Mouse (Mus musculus): ENCODE measurements around the gene Prss30.

The Prss30 gene

GRCm38 (mm10) chr17:23980297-23980909 is at the start of gene Prss30:
Prss30 (minus strand) TSS chr17:23980566.
- peak; percentile 31 for DNase-seq (ENCODE audit: low spot score)

GRCm38 (mm10) chr17:24029477-24029876 is 49.1 kb upstream of the Prss30 start:
- DNase-seq (ENCODE audit: low spot score): no peak

- peak; percentile 23 for DNase-seq (ENCODE audit: low spot score)
Measured at GRCm38 (mm10) chr17:24021375-24022199, 41.2 kb upstream of the Prss30 start.

GRCm38 (mm10) chr17:24020696-24021095 is 40.3 kb upstream of the Prss30 start:
- peak; percentile 59 for DNase-seq (ENCODE audit: low spot score)

- peak; percentile 36 for DNase-seq (ENCODE audit: low spot score)
Measured at GRCm38 (mm10) chr17:24015727-24016126, 35.4 kb upstream of the Prss30 start.

- DNase-seq (ENCODE audit: low spot score): no peak
Measured at GRCm38 (mm10) chr17:24014433-24014965, 34.1 kb upstream of the Prss30 start.

GRCm38 (mm10) chr17:24012921-24013320 is 32.6 kb upstream of the Prss30 start:
- no peak for DNase-seq (ENCODE audit: low spot score)

GRCm38 (mm10) chr17:24009617-24010016 is 29.3 kb upstream of the Prss30 start:
- no peak for DNase-seq (ENCODE audit: low spot score)

- DNase-seq (ENCODE audit: low spot score): no peak
Measured at GRCm38 (mm10) chr17:24008105-24008504, 27.7 kb upstream of the Prss30 start.

- peak; percentile 55 for DNase-seq (ENCODE audit: low spot score)
Measured at GRCm38 (mm10) chr17:24007391-24007790, 27.0 kb upstream of the Prss30 start.

- peak; percentile 15 for DNase-seq (ENCODE audit: low spot score)
Measured at GRCm38 (mm10) chr17:24006930-24007329, 26.6 kb upstream of the Prss30 start.

- DNase-seq (ENCODE audit: low spot score): no peak
Measured at GRCm38 (mm10) chr17:24005049-24005448, 24.7 kb upstream of the Prss30 start.

- no peak for DNase-seq (ENCODE audit: low spot score)
Measured at GRCm38 (mm10) chr17:24004071-24004665, 23.8 kb upstream of the Prss30 start.

GRCm38 (mm10) chr17:24000404-24000803 is 20.0 kb upstream of the Prss30 start:
- no peak for DNase-seq (ENCODE audit: low spot score)

GRCm38 (mm10) chr17:23998383-23998782 is 18.0 kb upstream of the Prss30 start:
- DNase-seq (ENCODE audit: low spot score): no peak

GRCm38 (mm10) chr17:23997901-23998300 is 17.5 kb upstream of the Prss30 start, which contains the start of gene Prss22:
Prss22 (minus strand) TSS chr17:23998100.
- DNase-seq (ENCODE audit: low spot score): no peak

GRCm38 (mm10) chr17:23995421-23995820 is 15.1 kb upstream of the Prss30 start:
- no peak for DNase-seq (ENCODE audit: low spot score)

GRCm38 (mm10) chr17:23994667-23995066 is 14.3 kb upstream of the Prss30 start:
- no peak for DNase-seq (ENCODE audit: low spot score)

- DNase-seq (ENCODE audit: low spot score): peak; percentile 90
Measured at GRCm38 (mm10) chr17:23993559-23994428, 13.4 kb upstream of the Prss30 start.

GRCm38 (mm10) chr17:23992789-23993553 is 12.6 kb upstream of the Prss30 start:
- DNase-seq (ENCODE audit: low spot score): no peak

- peak; percentile 66 for DNase-seq (ENCODE audit: low spot score)
Measured at GRCm38 (mm10) chr17:23989802-23990201, 9.4 kb upstream of the Prss30 start.

All from lung, postnatal 25 days (tissue).